Mouse (Mus musculus) kidney, adult 2 months (tissue): Measurements from ENCODE around the gene Gars.

Experiments
- CTCF ChIP-seq: fragments of 200-500 bp; conservative IDR thresholded peaks from 2 replicates; pipeline ENCODE4 v1.5.1; 2011; ENCODE audit warnings: low read depth, mild to moderate bottlenecking, control low read depth, low read length, moderate library complexity, mixed read lengths; ENCODE audit not compliant: insufficient read depth, insufficient read length
- POLR2A ChIP-seq: fragments of 200-500 bp; IDR thresholded peaks from one replicate; pipeline ENCODE4 v1.6.1; 2011; ENCODE audit warnings: low read depth, low read length, control low read depth

DNA sequence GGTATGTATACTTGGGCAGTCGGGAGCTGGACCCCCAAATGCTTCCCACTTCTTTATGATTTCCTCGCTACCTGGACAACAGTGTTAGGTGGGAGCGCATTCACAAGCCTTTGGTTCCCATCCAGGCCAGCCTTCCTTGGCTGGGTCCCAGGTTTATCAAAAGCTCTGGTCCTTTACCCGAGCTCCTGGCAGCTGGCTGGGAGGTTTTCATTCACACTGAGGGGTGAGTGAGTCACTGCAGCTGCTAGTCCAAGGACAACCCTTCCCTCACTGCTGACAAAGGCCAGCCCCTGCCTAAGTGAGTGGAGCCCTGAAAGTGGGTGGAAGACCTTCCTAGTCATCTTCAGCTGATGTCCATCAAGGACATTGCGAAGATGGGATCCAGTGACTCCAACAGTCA, 60.2 kb downstream of the Gars start:
- TF ChIP-seq CTCF (no peak), POLR2A (no peak)
